Mouse (Mus musculus) cerebellum, adult (tissue): ENCODE results near the gene Laptm5.
A peak's percentile ranks its signal among the peaks of the same experiment; 100 is the strongest.

Experiments
- ATAC-seq: cut with Nextera tagmentation; 2 replicates; pipeline ENCODE4 v1.9.2; 2017; ENCODE audit warnings: mild to moderate bottlenecking, moderate library complexity, mixed read lengths; ENCODE audit not compliant: insufficient number of reproducible peaks, low FRiP score, low TSS enrichment

Laptm5 gene

DNA sequence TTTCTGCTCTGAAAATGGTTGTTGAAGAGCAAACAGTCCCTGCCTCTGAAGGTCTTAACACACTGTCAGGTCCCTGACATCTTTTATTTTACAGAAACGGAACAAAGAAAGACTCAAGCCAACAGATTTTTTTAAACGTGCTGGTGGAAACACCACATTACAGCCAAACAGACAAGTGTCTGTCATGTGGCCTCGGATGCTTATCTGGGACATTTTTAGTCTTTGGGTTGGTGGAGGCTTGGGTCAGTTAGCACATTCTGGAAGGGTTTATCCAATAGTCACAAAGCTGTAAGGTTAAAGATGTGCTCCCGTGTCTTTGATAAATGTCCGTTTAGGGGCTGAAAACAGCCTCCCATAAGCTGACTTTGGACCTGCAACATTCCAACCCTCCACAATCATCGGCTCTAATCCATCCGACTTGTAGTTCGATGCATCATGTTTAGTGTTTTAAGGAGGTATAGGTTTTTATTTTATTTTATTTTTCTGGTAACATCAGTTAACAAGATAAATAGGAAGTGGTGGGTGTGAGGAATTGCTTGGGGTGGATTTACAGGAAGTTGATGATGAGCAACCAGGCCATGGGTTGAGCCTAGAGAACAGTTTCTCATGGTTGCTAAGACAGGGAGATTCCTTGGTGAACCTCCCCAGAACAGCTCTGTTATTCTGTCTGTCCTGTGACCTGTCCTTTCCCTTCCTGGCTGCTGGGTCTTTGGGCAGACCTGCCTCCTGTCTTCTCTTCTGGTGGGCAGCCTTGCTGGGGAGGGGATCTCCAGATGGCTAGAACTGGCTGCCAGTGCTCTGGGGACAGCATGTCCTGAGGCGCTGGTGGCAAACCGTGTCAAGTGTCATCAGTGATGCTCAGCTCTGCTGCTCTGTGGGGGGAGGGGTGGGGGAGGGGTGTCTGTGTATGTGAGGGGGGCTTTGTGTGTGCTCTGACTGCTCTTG is 6.2 kb downstream of the Laptm5 start:
- no peak for ATAC-seq

GRCm38 (mm10) chr4:130919750-130920356 is 6.9 kb downstream of the Laptm5 start:
- no peak for ATAC-seq

DNA sequence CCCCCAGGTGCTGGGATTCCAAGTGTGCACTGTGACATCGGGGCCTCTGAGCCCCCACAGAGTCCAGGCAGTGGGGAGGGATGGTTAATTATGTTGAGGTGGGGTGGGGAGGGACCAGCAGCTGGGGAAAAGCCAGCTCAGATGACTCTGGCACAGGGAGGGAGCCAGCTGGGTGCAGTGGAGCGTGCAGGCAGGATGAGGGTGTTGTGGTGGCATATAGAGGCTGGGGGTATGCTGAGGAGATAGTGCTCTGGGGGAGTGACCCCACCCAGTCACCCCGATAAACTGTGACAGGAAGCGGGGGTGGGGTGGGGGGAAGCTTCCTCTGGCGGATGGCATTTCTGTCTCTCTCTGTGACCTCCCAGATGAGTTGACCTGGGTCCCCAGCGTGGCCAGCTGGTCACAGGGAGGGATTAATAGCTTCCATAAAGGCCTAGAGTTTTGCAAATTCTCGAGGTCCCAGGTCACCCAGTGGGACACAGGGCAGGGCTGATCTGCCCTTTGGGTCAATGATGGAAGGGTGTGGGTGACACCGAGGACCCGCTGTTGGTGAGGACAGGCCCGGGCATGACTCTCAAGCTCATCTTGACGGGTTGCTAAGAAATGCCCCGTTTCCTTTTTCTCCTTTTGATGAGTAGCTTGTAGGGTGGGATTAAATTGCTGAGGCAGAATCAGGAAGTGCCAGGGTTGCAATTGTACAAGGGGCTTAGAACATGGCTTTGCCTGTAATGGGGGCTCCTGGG is 8.2 kb downstream of the Laptm5 start:
- ATAC-seq = no peak

DNA sequence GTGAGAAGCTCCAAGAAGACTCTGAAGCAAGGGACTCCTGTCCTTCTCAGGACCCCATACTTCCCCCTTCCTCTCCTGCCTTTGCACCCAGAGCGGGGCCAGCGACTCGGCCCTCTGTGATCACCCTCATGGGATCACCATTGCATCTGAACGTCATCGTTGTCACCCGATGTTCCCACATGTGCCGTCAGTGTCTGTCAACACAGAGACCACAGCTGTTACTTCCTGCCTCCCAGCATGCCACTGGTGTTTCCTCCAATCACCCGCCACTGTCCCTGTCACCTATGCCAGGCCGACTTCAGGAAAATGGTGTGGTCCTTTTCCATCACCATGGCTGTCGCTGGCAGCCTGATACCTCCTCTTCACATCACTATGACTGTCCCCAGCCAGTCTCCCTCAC is 9.1 kb downstream of the Laptm5 start:
- ATAC-seq = no peak

DNA sequence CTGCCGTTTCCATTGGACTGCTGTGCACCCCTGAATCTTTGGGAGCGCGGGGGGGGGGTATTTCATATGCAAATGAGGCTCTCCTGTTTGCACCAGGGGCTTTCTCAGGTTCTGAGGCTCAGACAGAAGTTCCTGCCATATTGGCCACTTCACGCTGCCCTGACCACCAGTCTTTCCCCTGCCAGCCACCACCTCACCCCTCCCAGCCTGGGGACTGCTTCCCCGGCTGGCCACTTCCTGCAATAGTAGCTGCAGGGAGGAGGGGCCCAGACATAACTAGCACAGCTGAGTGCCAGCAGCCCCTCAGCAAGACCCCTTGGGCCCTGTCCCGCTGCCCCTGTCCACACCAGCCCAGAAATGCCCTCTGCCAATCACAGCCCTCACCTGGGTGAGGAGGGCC is 13.3 kb downstream of the Laptm5 start:
- no peak for ATAC-seq

DNA sequence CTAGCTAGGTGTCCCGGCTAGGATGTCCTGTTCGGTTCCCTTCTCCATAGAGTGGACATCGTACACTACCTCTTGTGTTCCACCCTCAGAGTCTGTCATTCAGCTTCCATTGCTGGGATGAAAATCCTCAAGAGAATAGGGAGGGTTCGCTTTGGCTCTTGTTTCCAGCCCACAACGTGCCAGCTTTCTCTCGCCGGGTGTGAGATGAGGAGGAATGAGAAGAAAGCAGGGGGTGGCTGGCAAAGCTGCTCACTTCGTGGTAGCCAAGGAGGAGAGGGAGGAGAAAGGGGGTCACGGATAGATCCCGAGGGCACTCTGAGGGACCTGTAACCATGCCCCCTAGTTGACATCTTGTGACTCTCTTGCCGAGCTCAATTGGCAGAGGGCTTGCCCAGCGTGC is 14.9 kb downstream of the Laptm5 start:
- no peak for ATAC-seq

DNA sequence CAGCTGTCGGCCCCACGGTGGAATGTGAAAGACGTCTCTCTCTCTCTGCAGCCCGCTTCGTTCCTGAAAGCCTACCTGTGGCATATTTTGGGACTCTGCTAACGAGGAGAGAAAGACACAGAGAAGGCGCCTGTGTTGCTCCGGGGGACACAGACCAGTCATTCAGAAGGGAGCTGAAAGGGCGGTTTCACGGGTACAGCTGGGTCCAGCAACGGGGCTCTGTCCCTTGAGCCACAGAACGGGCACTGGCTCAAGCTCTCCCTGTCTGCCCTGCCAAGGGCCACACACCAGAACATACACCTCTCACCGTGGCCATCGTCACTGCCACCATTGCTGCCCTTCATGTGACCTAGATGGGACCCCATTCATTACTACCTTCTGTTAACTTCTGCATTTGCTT is 29.7 kb downstream of the Laptm5 start:
- ATAC-seq = no peak

DNA sequence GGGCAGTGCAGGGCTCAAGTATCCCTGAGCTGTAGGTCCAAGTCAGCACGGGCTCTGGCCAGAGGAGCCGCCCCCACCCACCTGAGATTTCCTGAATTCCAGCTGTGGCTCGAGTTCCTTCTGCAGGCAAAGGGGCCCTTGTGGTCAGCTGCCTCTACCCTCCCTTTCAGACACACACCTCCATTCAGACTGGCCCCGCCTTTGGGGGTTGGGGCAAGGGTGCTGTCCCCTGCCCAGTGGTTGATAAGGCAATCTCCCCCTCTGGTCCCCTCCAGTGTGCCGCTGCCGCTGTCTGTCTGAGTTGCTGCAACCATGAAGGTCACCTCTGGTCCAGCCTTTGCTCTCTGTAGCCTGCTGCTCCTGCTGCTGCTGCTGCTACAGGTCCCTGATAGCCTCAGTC is 31.2 kb downstream of the Laptm5 start, which contains the start of gene Matn1:
Gene Matn1, plus strand, starts transcription at position 274 of the 400 bp plus-strand sequence.
- ATAC-seq = no peak

GRCm38 (mm10) chr4:130944779-130945178 is 31.9 kb downstream of the Laptm5 start:
- no peak for ATAC-seq

DNA sequence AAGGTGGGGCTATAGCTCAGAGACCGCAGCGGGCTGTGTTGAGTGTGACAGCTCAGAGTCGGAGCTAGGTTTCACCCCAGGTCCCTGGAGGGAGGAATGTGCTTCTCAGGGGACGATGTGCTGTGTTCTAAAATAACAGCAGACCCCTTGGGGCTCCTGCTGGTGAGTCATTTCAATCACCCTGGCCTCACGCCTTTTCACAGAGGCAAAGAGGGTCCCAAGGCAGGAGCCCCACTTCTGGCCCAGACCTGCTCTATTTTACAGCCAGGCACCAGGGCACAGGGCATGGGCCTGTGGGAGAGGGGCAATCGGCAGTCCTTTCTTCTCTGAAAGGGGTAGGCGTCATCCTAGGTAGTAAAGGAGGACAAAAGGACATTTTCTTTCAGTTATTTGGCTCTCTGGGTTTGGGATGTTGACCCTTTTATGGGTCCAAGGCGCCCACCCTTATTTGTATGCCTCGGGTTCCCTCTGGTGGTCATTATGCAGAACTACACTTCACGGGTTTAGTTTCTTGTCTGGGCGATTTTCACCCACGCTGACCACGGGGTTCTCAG is 34.2 kb downstream of the Laptm5 start:
- no peak for ATAC-seq

DNA sequence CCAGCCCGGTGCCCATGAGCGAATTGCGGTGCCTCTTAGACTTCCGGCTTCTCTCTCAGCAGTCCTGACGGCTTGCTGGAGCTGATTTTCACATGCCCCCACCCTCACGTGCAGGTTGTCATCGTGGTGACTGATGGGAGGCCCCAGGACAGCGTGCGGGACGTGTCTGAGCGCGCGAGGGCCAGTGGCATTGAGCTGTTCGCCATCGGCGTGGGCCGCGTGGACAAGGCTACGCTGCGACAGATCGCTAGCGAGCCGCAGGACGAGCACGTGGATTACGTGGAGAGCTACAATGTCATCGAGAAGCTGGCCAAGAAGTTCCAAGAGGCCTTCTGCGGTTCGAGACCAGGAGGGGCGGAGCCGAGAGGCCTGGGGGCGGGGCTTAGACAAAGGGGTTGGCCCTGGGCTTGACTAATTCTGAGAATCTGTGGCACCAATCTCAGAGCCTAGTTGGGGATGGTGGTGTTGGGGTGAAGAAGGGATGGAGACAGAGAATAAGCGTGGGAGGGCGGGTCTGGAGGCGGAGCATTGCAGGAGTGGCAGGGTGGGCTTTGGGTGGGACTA is 37.0 kb downstream of the Laptm5 start:
- no peak for ATAC-seq

DNA sequence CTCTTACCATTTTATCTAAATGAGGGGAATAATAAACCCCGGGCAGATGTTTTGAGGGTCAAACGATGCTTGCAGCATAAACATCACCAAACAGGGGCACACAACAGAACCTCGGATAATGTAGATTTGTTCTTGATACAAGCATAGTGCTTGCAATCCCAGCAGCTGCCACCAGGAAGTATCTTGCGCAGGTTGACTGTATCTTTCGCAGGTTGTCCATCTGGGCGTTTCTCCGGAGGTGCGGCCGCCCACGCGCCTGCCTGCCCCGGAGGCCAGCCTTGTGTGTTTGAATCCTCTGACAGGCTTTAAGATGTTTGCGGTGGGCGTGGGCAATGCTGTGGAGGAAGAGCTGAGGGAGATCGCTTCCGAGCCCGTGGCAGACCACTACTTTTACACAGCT is 39.6 kb downstream of the Laptm5 start:
- no peak for ATAC-seq

DNA sequence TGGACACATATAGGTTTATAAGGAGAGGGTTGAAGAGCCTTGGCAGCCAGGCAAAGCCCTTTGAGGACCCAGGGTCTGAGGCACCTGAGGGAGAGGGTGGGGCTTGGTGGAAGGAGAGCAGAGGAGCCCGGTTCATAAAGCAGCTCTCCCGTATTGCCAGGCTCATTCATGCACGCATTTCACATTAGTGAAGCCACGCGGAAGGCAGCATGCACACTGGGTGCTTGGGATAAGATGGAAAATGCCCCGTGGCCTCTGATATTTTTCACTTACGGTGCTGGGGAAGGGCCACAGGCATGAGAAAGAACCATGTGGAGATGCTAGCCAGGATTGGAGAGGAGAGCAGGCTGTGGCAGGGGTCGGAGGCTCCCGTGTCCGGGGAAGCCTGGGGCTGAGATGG is 44.2 kb downstream of the Laptm5 start:
- ATAC-seq = no peak

GRCm38 (mm10) chr4:130958812-130959211 is 45.9 kb downstream of the Laptm5 start:
- no peak for ATAC-seq

DNA sequence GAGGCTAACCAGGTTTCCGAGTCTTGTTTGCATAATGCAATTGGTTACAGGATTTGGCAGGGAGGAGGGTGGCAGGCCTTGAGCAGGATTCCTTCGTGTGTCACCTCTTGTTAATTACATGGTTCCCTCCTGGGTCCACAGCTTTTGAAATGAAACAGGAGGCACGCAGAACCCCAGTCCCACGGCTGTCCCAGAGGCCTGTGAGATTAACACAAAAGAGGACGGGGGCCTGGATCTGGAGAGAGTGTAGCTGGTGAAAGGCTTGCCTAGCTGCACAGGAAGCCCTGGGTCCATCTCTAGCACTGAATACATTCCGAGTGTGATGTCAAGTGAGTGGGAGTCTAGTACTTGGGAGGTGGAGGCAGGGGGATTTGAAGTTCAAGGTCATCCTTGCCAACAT is 46.8 kb downstream of the Laptm5 start:
- no peak for ATAC-seq

GRCm38 (mm10) chr4:130960118-130960734 is 47.3 kb downstream of the Laptm5 start:
- ATAC-seq = peak; percentile 64; the same call in 1 of the 2 replicates

GRCm38 (mm10) chr4:130971278-130971677 is 58.4 kb downstream of the Laptm5 start:
- no peak for ATAC-seq

GRCm38 (mm10) chr4:130972421-130972829 is 59.5 kb downstream of the Laptm5 start:
- ATAC-seq = peak; percentile 66; the same call in 1 of the 2 replicates

DNA sequence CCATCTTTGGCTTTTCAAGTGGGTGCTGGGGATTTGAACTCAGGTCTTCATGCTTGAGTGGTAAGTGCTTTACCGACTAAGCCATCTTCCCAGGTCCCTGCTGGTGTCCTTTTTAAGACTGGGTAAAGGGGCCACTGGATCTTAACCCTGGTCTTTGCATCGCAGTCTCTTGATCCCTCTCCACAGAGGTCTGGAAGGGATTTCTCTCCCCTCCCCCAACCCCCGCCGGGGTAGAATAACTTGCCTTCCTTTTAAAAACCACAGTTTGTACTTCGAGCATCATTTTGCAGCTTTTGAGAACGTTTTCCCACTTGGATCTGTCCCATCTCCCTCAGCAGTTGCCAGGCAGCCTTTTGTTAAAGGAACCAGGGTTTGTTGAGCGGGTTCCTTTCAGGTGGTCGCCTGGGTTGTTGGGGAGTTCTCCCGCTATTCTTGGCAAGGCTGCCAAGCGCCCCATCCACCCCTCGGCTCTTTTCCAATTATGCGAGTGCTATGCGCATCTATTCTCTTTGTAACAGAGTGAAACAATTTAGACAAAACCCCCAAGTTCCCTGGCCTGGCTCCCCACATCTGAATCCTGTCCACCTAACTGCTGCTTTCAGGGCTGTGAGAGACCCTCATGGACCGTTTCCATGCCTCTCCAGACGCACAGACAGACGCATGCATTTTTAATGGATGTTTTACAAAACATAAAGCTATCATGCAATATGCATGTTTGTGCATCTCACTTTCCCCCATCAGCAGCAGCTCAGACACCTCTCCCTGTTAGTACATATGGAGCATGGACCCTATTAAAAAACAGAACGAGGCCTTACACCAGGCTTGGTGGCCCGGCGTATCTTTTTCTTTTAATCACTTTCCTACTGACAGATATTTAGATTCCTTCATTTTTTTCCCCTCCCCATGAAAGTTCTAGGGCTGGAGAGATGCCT is 60.7 kb downstream of the Laptm5 start:
- no peak for ATAC-seq
